Mouse (Mus musculus) limb, embryonic 14.5 days (tissue): ENCODE results near the gene S100a16. TPM values are rescaled to one million over a fixed set of nuclear protein-coding genes. Genes with fewer than 3 reads are reported as not detected.

Source experiments
- ATAC-seq: fragments of 200-750 bp; cut with Nextera tagmentation; 2 replicates; pipeline ENCODE4 v1.8.0; 2017; ENCODE audit warnings: low read depth, moderate number of reproducible peaks, moderate TSS enrichment; ENCODE audit not compliant: low FRiP score
- DNase-seq: peaks from one replicate; pipeline ENCODE4 v3.0.0-alpha.2; 2015; ENCODE audit warnings: low spot score
- H3K27ac ChIP-seq: fragments of 300-500 bp; sonication (generic); replicated peaks from 2 replicates; pipeline ENCODE4 v1.5.1; 2014; ENCODE audit warnings: low read depth, mild to moderate bottlenecking, low read length, moderate library complexity, mixed read lengths
- H3K27me3 ChIP-seq: fragments of 300-500 bp; sonication (generic); 2 replicates; pipeline ENCODE4 v1.6.1; 2014; ENCODE audit warnings: low read length, mixed read lengths; ENCODE audit not compliant: control insufficient read depth, insufficient read depth
- H3K36me3 ChIP-seq: fragments of 300-500 bp; sonication (generic); 2 replicates; pipeline ENCODE4 v1.6.1; 2014; ENCODE audit warnings: mild to moderate bottlenecking, low read length, moderate library complexity, mixed read lengths; ENCODE audit not compliant: control insufficient read depth, insufficient read depth
- H3K4me1 ChIP-seq: fragments of 300-500 bp; sonication (generic); 2 replicates; pipeline ENCODE4 v1.6.1; 2014; ENCODE audit warnings: antibody characterized with exemption, low read length, mixed read lengths; ENCODE audit not compliant: control insufficient read depth, insufficient read depth
- H3K4me2 ChIP-seq: fragments of 300-500 bp; sonication (generic); replicated peaks from 2 replicates; pipeline ENCODE4 v1.6.1; 2014; ENCODE audit warnings: low read depth, mild to moderate bottlenecking, low read length, moderate library complexity; ENCODE audit not compliant: severe bottlenecking
- H3K4me3 ChIP-seq: fragments of 300-500 bp; sonication (generic); replicated peaks from 2 replicates; pipeline ENCODE4 v1.5.1; 2014; ENCODE audit warnings: low read length
- H3K9ac ChIP-seq: fragments of 300-500 bp; sonication (generic); 2 replicates; pipeline ENCODE4 v1.6.1; 2014; ENCODE audit warnings: mild to moderate bottlenecking, low read depth, low read length, moderate library complexity; ENCODE audit not compliant: severe bottlenecking
- H3K9me3 ChIP-seq: fragments of 300-500 bp; sonication (generic); 2 replicates; pipeline ENCODE4 v1.6.1; 2016; ENCODE audit warnings: low read length; ENCODE audit not compliant: control insufficient read depth
- POLR2A ChIP-seq: fragments of 200-500 bp; IDR thresholded peaks from 2 replicates; pipeline ENCODE4 v1.8.0; 2012; ENCODE audit warnings: inconsistent platforms, mild to moderate bottlenecking, moderate library complexity, borderline replicate concordance; ENCODE audit not compliant: insufficient read depth, insufficient read length; ENCODE audit errors: extremely low read depth
- WGBS: fragments of 180-500 bp; shearing (Covaris S2); extraction: QIAGEN DNeasy Blood & Tissue Kit; methylation state at CpG from one replicate; pipeline ENCODE4 v1.1.7; 2014; 5-methylcytosine and 5-hydroxymethylcytosine counted together
- polyA plus RNA-seq, 2 experiments: library from polyadenylated mRNA; depleted of rRNA in 1 of 2; stranded (reverse) in 1 of 2; unstranded in 1 of 2; fragments of >200 nt; fragmentation: Nextera tagmentation in 1 of 2; extraction: Ambion mirVana in 1 of 2; gene quantifications; 2 replicates each; pipeline versions ENCODE4 v1.2.1 to v1.2.3; 2012 to 2014

S100a16 gene
- polyA plus RNA-seq, 2 experiments = 88.6 to 269 TPM

DNA sequence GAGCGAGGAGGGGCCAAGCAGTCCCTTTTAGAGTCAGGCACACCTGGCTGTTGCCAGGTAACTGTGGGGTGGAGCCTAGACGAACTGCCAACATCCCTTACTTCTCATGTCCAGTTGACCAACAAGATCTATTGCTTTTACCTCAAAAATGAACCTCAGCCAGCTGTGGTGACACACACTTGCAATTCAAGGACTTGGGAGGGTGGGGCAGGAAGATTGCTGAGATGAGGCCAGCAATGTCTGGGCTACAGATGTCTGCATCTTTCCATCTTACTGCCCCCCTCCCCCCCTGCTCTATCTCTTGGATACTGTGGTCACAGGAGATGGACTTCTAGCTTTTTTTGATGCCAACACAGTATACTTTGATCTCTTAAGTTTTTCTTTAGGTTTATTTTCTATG is 15.2 kb downstream of the S100a16 start:
- H3K4me1 ChIP-seq = peaks cover 5% of the 10 kb centered on the region; the same call in 1 of the 2 replicates

DNA sequence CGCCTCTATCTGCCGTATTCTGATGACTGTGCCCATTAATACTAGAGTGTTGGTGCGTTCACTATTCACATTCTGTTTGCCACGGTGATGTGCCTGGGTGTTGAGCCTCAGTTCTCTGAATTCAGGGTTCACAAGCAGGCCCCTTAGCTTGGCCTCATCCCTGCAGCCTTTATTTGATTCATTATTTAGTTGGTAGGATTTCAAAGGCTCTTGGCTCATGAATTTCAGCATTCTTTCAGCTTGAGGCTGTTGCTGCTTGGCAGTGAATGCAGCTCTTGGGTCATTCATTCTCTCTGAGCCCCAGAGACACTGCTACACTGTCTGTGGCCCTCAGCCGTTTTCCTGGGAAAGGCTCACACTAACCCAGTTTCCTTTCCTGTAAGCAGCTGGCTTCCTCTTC is 18.9 kb downstream of the S100a16 start:
- no peaks in the 10 kb centered on the region for H3K36me3 ChIP-seq
- no peaks in the 10 kb centered on the region for H3K27me3 ChIP-seq
- DNase-seq (peak; percentile 53), ATAC-seq (no peak)
- H3K9ac ChIP-seq = no peak overlapping the region
- no peaks in the 10 kb centered on the region for H3K9me3 ChIP-seq
- no peak for TF ChIP-seq POLR2A
- H3K4me1 ChIP-seq = no peaks in the 10 kb centered on the region
- no peak overlapping the region for H3K27ac ChIP-seq
- H3K4me2 ChIP-seq = no peak overlapping the region
- H3K4me3 ChIP-seq = no peak overlapping the region
- 59% methylated on average over 5 of the region's 5 CpGs for WGBS

More for the DNA sequence above, 15.2 kb downstream of the S100a16 start:
- DNase-seq (no peak), ATAC-seq (no peak)
- 78% methylated on average over 2 of the region's 2 CpGs for WGBS
- TF ChIP-seq POLR2A = no peak
- Histone ChIP-seq H3K36me3 (no peaks in the 10 kb centered on the region), H3K4me2 (no peak overlapping the region), H3K4me3 (no peak overlapping the region), H3K9me3 (no peaks in the 10 kb centered on the region), H3K9ac (no peak overlapping the region), H3K27me3 (no peaks in the 10 kb centered on the region), H3K27ac (no peak overlapping the region)

DNA sequence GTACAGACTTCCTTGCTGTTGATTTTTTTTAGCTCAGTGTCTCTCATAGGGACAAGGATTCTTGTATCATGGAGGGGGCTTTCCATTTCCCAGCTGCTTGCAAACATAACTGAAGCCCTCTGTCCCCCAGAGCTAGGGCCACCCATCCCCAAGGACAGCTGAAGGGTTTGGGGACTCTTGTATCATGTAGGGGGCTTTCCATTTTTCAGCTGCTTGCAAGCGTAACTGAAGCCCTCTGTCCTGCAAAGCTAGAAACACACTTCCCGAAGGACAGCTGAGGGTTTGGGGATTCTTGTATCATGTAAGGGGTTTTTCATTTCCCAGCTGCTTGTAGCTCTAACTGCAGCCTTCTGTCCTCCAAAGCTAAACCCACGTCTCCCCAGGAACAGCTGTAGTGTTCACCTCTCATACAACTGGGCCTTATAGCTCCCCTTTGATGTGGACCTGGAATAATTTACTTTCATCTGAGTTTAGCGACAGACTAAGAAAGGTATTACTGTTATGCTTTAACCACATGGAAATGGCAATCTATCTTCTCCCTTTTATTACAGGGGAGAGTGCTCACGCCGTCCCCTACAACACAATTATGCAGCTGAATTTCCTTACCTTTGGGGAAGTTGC is 23.1 kb downstream of the S100a16 start, which contains the start of gene S100a3:
Gene S100a3, plus strand, starts transcription at position 571 of the 621 bp plus-strand sequence.
- Histone ChIP-seq H3K9ac (no peak within 1 kb of the TSS), H3K27ac (no peak within 1 kb of the TSS), H3K4me1 (no peaks in the 10 kb centered on the region), H3K9me3 (no peaks in the 10 kb centered on the region), H3K27me3 (no peaks in the 10 kb centered on the region), H3K4me2 (no peak within 1 kb of the TSS), H3K36me3 (no peaks in the 10 kb centered on the region), H3K4me3 (no peak within 1 kb of the TSS)
- peak; percentile 21 for DNase-seq
- peak; percentile 86 for ATAC-seq
- WGBS = 59% methylated on average over 6 of the region's 6 CpGs
- TF ChIP-seq POLR2A = no peak

DNA sequence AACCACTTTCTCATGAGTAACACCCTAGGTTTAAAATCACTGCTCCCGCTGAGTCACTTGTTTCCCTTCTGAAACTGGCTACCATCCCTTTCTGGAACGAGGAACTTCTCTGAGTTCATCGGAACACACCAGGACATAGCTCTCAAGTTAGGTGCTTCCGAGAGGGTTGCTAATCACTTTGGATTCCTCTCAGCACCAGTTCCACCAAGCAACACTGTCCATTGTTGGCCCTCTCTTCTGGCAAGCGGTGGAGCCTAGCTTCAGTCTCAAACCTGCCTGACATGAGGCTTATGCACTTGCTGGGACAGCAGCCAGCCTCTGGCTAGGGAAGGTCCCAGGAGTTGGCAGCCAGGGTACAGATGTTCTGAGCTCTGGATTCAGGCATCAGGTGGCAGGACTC is 37.6 kb downstream of the S100a16 start:
- no peak for TF ChIP-seq POLR2A
- WGBS = 85% methylated on average over 5 of the region's 5 CpGs
- H3K27me3 ChIP-seq = no peaks in the 10 kb centered on the region
- no peak for DNase-seq
- H3K36me3 ChIP-seq = no peaks in the 10 kb centered on the region
- H3K9ac ChIP-seq = no peak overlapping the region
- H3K4me1 ChIP-seq = peaks cover 4% of the 10 kb centered on the region; the same call in 1 of the 2 replicates
- no peak overlapping the region for H3K27ac ChIP-seq
- no peak overlapping the region for H3K4me2 ChIP-seq
- no peak for ATAC-seq
- no peaks in the 10 kb centered on the region for H3K9me3 ChIP-seq
- H3K4me3 ChIP-seq = no peak overlapping the region

DNA sequence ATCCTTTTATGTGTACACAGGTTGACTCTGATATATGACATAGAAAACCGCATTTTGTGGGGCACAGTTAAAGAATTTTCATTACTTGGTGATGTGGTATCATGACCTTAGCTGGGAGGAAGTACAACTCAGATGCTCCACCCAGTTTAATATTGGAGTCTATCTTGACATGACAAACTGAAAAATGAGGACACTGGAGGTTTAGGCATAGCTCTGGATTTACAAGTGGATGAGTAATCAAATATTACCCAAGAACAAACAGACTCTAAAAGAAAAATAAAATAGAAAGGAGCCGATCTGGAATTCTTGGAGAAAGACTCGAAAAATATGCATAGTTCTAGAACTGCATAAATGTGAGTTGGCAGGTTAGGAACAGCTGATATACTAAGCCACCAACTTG is 38.3 kb downstream of the S100a16 start:
- H3K9me3 ChIP-seq = no peaks in the 10 kb centered on the region
- 83% methylated on average over 3 of the region's 3 CpGs for WGBS
- peaks cover 4% of the 10 kb centered on the region; the same call in 1 of the 2 replicates for H3K4me1 ChIP-seq
- TF ChIP-seq POLR2A = no peak
- no peak overlapping the region for H3K9ac ChIP-seq
- no peak overlapping the region for H3K27ac ChIP-seq
- DNase-seq = no peak
- H3K4me3 ChIP-seq = no peak overlapping the region
- H3K36me3 ChIP-seq = no peaks in the 10 kb centered on the region
- no peak overlapping the region for H3K4me2 ChIP-seq
- no peaks in the 10 kb centered on the region for H3K27me3 ChIP-seq
- ATAC-seq = no peak
